Mouse (Mus musculus) G1E (cell line): ENCODE results near the gene Boc. TPM values are rescaled to one million over a fixed set of nuclear protein-coding genes. Genes with fewer than 3 reads are reported as not detected.

Source experiments
- ATAC-seq: 2 replicates; pipeline ENCODE4 v1.8.0; 2016; ENCODE audit warnings: mild to moderate bottlenecking; ENCODE audit not compliant: insufficient number of reproducible peaks, poor library complexity, low FRiP score, severe bottlenecking; ENCODE audit errors: extremely low read depth
- DNase-seq: peaks from one replicate; pipeline ENCODE4 v3.0.0; 2012; ENCODE audit warnings: low spot score
- H3K27me3 ChIP-seq: 2 replicates; pipeline ENCODE4 v1.6.1; 2012; ENCODE audit warnings: mild to moderate bottlenecking, low read length, inconsistent platforms; ENCODE audit not compliant: insufficient read depth
- H3K36me3 ChIP-seq: replicated peaks from 2 replicates; pipeline ENCODE3; 2012; ENCODE audit warnings: mild to moderate bottlenecking, inconsistent platforms
- H3K4me1 ChIP-seq: 2 replicates; pipeline ENCODE4 v1.6.1; 2012; ENCODE audit warnings: low read depth, low read length, inconsistent platforms, mixed read lengths; ENCODE audit not compliant: insufficient read depth
- H3K4me3 ChIP-seq: 2 replicates; pipeline ENCODE4 v1.5.1; 2012; ENCODE audit warnings: low read depth, mild to moderate bottlenecking, inconsistent platforms, low read length, moderate library complexity, mixed read lengths
- H3K9me3 ChIP-seq: replicated peaks from 2 replicates; pipeline ENCODE4 v1.6.1; 2012; ENCODE audit warnings: inconsistent platforms
- CTCF ChIP-seq: IDR thresholded peaks from 2 replicates; pipeline ENCODE4 v1.5.1; 2012; ENCODE audit warnings: low read depth, low read length, inconsistent platforms, mixed read lengths
- GATA1 ChIP-seq: IDR thresholded peaks from 2 replicates; pipeline ENCODE4 v1.6.1; 2012; ENCODE audit warnings: borderline replicate concordance, low read length, inconsistent platforms, mixed read lengths
- GATA2 ChIP-seq: IDR thresholded peaks from 2 replicates; pipeline ENCODE4 v1.6.1; 2012; ENCODE audit warnings: low read depth, low read length, inconsistent platforms, borderline replicate concordance
- POLR2AphosphoS5 ChIP-seq: IDR thresholded peaks from 2 replicates; pipeline ENCODE4 v1.6.1; 2012; ENCODE audit warnings: low read depth, low read length, inconsistent platforms; ENCODE audit not compliant: insufficient replicate concordance
- TAL1 ChIP-seq: conservative IDR thresholded peaks from 2 replicates; pipeline ENCODE4 v1.6.1; 2012; ENCODE audit warnings: low read depth, low read length, inconsistent platforms, mixed read lengths
- polyA plus RNA-seq: library from polyadenylated mRNA; stranded (reverse); fragments of >175 nt; gene quantifications from 2 replicates; pipeline ENCODE4 v1.2.3, GENCODE M21; 2012
- total RNA-seq, 2 experiments: library from RNA; stranded (forward) in 1 of 2; stranded (reverse) in 1 of 2; fragments of 200-1000 nt in 1 of 2; fragments of >200 nt in 1 of 2; fragmentation: Nextera tagmentation in 1 of 2; gene quantifications; 2 replicates each; pipeline ENCODE4 v1.2.3; 2014 to 2017

Boc gene
- total and polyA plus RNA-seq, 3 experiments = not detected

DNA sequence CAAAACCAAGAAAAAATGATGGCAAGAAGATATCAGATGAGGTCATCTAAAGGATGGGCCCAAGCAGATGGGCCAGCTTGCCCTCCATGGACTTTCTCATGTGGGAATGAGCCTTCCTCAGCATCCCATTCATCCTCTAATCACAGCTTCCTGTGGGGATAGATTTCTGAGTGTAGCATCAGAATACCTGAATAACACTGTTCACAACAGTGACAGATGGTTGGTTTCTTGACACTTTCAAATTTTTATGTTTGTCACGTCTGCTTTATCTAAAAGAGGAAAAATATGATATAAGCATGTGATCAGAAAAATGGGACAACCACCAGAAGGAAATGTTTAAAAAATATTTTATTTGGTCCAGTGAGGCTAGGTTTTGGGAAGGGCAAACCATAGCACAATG lies 30.8 kb upstream of the Boc start:
- ATAC-seq = no peak
- TF ChIP-seq POLR2AphosphoS5 = no peak
- TF ChIP-seq GATA1 = no peak
- TF ChIP-seq TAL1 = no peak
- no peak for TF ChIP-seq GATA2
- no peak for TF ChIP-seq CTCF
- no peaks in the 10 kb centered on the region for H3K27me3 ChIP-seq
- DNase-seq = no peak
- H3K9me3 ChIP-seq = no peaks in the 10 kb centered on the region
- H3K4me1 ChIP-seq = no peaks in the 10 kb centered on the region
- H3K4me3 ChIP-seq = no peak overlapping the region
- no peaks in the 10 kb centered on the region for H3K36me3 ChIP-seq

DNA sequence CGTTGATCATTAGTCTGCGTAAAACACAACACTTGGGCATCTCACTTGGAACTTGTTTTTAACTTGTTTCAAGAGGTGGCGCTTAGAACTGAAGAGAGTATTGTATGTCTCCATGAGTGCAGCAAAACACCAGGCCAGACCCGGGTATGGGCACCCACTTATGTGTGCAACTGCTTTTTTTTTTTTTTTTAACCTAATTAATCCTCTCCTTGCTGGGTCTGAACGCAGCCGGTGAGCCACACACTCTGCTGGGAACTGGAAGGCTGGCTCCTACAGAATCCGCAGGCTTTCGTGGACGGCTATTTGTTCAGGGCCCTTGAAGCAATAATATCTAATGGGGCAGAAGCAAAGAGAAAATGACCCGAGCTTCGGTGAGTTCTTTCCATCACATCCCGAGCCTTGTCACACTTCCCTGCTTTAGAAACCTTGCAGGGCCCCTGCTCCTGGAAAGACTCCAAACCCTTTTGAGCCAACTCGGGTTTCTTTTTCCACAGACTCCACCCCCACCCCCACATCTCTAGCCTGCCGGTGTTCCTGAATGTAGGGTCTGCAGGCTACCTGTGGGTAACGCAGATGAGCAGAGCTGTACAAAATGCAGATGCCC lies 20.8 kb upstream of the Boc start:
- ATAC-seq (no peak), DNase-seq (no peak)
- no peak for TF ChIP-seq POLR2AphosphoS5
- TF ChIP-seq TAL1 = no peak
- no peak for TF ChIP-seq CTCF
- TF ChIP-seq GATA2 = no peak
- no peak for TF ChIP-seq GATA1
- H3K36me3 ChIP-seq = no peaks in the 10 kb centered on the region
- no peaks in the 10 kb centered on the region for H3K4me1 ChIP-seq
- no peak overlapping the region for H3K4me3 ChIP-seq
- H3K9me3 ChIP-seq = no peaks in the 10 kb centered on the region
- H3K27me3 ChIP-seq = no peaks in the 10 kb centered on the region

DNA sequence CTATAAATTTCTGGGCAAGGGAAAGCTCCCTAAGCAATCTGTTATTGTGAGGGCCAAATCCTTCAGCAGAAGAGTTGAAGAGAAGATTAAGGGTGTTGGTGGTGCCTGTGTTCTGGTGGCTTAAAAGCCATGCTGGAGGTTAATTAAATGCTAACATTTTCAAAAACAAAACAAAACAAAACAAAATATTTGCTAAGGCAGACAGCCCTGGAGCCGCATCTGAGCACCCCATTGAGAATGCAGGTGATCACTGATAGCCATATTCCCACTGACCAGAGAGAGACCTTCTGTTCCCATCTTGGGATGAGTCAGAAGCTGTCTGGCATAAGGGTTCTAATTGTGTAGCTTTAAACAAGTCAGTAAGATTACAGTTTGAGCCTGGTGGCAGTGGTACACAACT lies 19.9 kb upstream of the Boc start:
- Histone ChIP-seq H3K36me3 (no peaks in the 10 kb centered on the region), H3K27me3 (no peaks in the 10 kb centered on the region), H3K4me3 (no peak overlapping the region), H3K4me1 (no peaks in the 10 kb centered on the region), H3K9me3 (no peaks in the 10 kb centered on the region)
- DNase-seq (no peak), ATAC-seq (no peak)
- TF ChIP-seq TAL1 (no peak), POLR2AphosphoS5 (no peak), GATA1 (no peak), CTCF (no peak), GATA2 (no peak)

DNA sequence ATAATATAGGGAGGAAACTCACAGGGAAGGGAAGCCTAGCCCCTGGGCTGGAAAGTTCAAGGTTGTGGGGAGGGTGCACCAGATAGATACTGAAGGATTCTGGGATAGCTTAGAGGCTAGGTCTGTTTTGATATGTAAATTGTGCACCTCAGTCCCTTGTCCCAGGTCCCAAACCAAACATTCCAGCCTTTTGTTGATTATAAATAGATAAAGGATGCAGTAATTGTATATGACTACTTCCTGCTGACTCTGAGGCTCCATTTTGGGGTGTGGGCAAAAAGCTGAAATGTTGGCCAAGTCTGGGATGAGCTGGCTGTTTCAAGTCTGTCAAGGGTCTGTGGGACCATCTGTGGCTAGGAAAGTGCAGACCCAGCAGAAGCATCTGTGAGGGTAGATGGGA lies 9.4 kb upstream of the Boc start:
- no peaks in the 10 kb centered on the region for H3K4me1 ChIP-seq
- no peak overlapping the region for H3K4me3 ChIP-seq
- TF ChIP-seq GATA2 (no peak), POLR2AphosphoS5 (no peak), CTCF (no peak), GATA1 (no peak), TAL1 (no peak)
- H3K36me3 ChIP-seq = no peaks in the 10 kb centered on the region
- H3K27me3 ChIP-seq = no peaks in the 10 kb centered on the region
- DNase-seq (no peak), ATAC-seq (no peak)
- no peaks in the 10 kb centered on the region for H3K9me3 ChIP-seq

DNA sequence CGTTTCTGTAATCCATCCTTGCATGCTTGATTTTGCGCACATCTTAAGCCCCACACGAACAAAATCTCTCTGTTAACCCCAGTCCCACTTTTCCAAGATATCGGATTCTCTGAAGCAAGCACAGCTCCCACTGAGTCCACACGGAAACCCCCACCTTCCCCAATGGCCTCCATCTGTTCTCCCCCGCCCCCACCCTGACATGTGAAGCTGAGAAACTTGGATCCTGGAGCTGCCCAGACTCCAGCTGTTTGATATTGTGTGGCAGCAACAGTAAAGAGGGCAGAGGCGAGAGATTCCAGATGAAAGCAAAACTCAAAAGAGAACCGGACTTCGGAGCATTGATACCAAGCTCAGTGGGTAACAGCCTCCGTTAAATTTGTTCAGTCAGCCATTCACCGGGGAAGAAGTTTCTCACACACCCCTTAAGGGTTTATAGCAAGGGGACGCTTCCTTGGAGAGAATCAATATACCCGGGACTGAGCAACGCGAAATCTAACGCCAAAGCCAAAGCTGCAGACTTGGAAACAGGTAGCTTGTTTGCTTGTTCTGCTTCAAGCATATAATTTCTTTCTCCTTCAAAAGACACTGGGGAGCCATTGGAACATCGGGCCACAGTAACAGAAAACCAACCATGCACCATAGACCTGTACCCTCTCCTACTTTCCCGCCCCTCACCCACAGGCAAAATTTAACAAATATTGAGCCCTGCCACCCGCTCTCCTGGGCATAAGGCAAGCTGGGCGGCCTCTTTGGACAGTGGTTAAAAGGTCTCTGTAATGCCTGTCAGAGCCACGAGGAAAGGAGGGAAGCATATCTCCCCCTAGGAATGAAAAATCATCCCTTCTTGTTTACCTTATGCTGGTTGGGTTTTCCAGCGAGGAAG lies 6.9 kb upstream of the Boc start:
- Histone ChIP-seq H3K4me1 (no peaks in the 10 kb centered on the region), H3K9me3 (no peaks in the 10 kb centered on the region), H3K4me3 (no peak overlapping the region), H3K27me3 (no peaks in the 10 kb centered on the region), H3K36me3 (no peaks in the 10 kb centered on the region)
- no peak for DNase-seq
- ATAC-seq = no peak
- TF ChIP-seq GATA1 = no peak
- TF ChIP-seq CTCF = no peak
- no peak for TF ChIP-seq GATA2
- no peak for TF ChIP-seq POLR2AphosphoS5

DNA sequence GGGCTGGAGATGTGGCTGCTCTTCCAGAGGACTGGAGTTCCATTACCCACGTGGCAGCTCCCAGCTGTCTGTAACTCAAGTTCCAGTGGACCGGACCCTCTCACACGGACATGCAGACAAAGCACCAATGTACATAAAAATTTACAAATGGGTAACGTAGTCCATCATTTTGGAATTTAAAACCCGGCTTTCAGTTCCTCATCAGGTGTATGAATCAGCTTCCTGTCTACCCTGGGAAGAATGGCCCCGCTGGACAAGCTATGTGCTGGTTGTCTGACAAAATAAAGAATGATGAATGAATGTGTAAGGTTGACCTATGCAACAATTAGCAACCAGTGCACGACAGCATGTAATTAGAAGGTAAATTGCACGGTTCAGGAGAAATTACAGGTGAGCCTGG lies 5.7 kb upstream of the Boc start:
- no peaks in the 10 kb centered on the region for H3K27me3 ChIP-seq
- no peak for ATAC-seq

More for the DNA sequence above, 5.7 kb upstream of the Boc start:
- no peaks in the 10 kb centered on the region for H3K4me1 ChIP-seq
- no peak overlapping the region for H3K4me3 ChIP-seq
- TF ChIP-seq TAL1 = no peak
- TF ChIP-seq POLR2AphosphoS5 = no peak
- no peak for TF ChIP-seq GATA2
- no peak for TF ChIP-seq CTCF
- no peak for TF ChIP-seq GATA1
- DNase-seq = no peak
- no peaks in the 10 kb centered on the region for H3K36me3 ChIP-seq
- no peaks in the 10 kb centered on the region for H3K9me3 ChIP-seq
